Mouse (Mus musculus) colon, adult 2 months (tissue): ENCODE data around the gene Telo2. TPM values are rescaled to one million over a fixed set of nuclear protein-coding genes. Genes with fewer than 3 reads are reported as not detected.

ENCODE experiments used
- polyA plus RNA-seq: library from polyadenylated mRNA; depleted of rRNA; stranded (reverse); fragments of >200 nt; gene quantifications from 2 replicates; pipeline ENCODE4 v1.2.3, GENCODE M21; 2012; rRNA removed

Gene Telo2
- polyA plus RNA-seq: 14.7 and 16.1 TPM in 2 replicates

GRCm38 (mm10) chr17:25115664-25116432 is at the start of gene Telo2:
Gene Telo2, minus strand, starts transcription at chr17:25115967.

GRCm38 (mm10) chr17:25162161-25162560 is 46.4 kb upstream of the Telo2 start, which contains the start of gene Ccdc154:
Gene Ccdc154, plus strand, starts transcription at chr17:25162461.

GRCm38 (mm10) chr17:25133275-25133698 is 17.5 kb upstream of the Telo2 start, which contains the start of gene Clcn7:
Gene Clcn7, plus strand, starts transcription at chr17:25133391.

GRCm38 (mm10) chr17:25120406-25120805 is 4.6 kb upstream of the Telo2 start, which contains the start of gene Ptx4:
Gene Ptx4, plus strand, starts transcription at chr17:25120760.

GRCm38 (mm10) chr17:25083444-25083931 is 32.3 kb downstream of the Telo2 start, which contains the start of gene Tmem204:
Gene Tmem204, minus strand, starts transcription at chr17:25083591.

Other genes starting within 250 kb of the Telo2 start
- gene Igfals, start 250.0 kb downstream of the Telo2 start, polyA plus RNA-seq: 4.1 and 4.8 TPM in 2 replicates
- 28.4 and 29.3 TPM in 2 replicates for gene Nubp2, start 229.6 kb downstream of the Telo2 start, polyA plus RNA-seq
- gene Spsb3, start 229.3 kb downstream of the Telo2 start, polyA plus RNA-seq: 112 and 128 TPM in 2 replicates
- gene Eme2, start 220.9 kb downstream of the Telo2 start, polyA plus RNA-seq: 40.2 and 43.2 TPM in 2 replicates
- 233 and 246 TPM in 2 replicates for gene Mrps34, start 220.9 kb downstream of the Telo2 start, polyA plus RNA-seq
- 66.8 and 90.4 TPM in 2 replicates for gene Nme3, start 219.5 kb downstream of the Telo2 start, polyA plus RNA-seq
- gene Mapk8ip3, start 179.0 kb downstream of the Telo2 start, polyA plus RNA-seq: 75.9 and 79.6 TPM in 2 replicates
- 11.4 and 19.2 TPM in 2 replicates for gene Jpt2, start 155.3 kb downstream of the Telo2 start, polyA plus RNA-seq
- 13.7 and 13.8 TPM in 2 replicates for gene Cramp1l, start 100.2 kb downstream of the Telo2 start, polyA plus RNA-seq
- 9.6 and 10.6 TPM in 2 replicates for gene Ift140, start 99.9 kb downstream of the Telo2 start, polyA plus RNA-seq
- gene Tmem204, start 32.4 kb downstream of the Telo2 start, polyA plus RNA-seq: 22.1 and 24.6 TPM in 2 replicates
- 0.13 and 0.14 TPM in 2 replicates for gene Ptx4, start 4.8 kb upstream of the Telo2 start, polyA plus RNA-seq
- gene Clcn7, start 17.4 kb upstream of the Telo2 start, polyA plus RNA-seq: 24.7 and 25.7 TPM in 2 replicates
- gene Ccdc154, start 46.5 kb upstream of the Telo2 start, polyA plus RNA-seq: not detected in 2 replicates
- 0.30 TPM in 1 of 2 replicates, not detected in the other for gene Gm38655, start 59.5 kb upstream of the Telo2 start, polyA plus RNA-seq
- 13.6 and 15.0 TPM in 2 replicates for gene BC003965, start 68.6 kb upstream of the Telo2 start, polyA plus RNA-seq
- gene Unkl, start 72.4 kb upstream of the Telo2 start, polyA plus RNA-seq: 11.5 and 12.7 TPM in 2 replicates
- 26.5 and 30.4 TPM in 2 replicates for gene Gnptg, start 124.2 kb upstream of the Telo2 start, polyA plus RNA-seq
- gene Tsr3, start 124.2 kb upstream of the Telo2 start, polyA plus RNA-seq: 13.5 and 16.3 TPM in 2 replicates
- 11.4 and 13.3 TPM in 2 replicates for gene Baiap3, start 140.4 kb upstream of the Telo2 start, polyA plus RNA-seq
- 80.8 and 81.0 TPM in 2 replicates for gene Ube2i, start 158.7 kb upstream of the Telo2 start, polyA plus RNA-seq
- gene Prss34, start 182.4 kb upstream of the Telo2 start, polyA plus RNA-seq: not detected in 2 replicates
- not detected in 2 replicates for gene Prss28, start 192.7 kb upstream of the Telo2 start, polyA plus RNA-seq
- not detected in 2 replicates for gene Prss29, start 202.7 kb upstream of the Telo2 start, polyA plus RNA-seq
- not detected in 2 replicates for gene Tpsab1, start 229.6 kb upstream of the Telo2 start, polyA plus RNA-seq